Mouse (Mus musculus) stomach, embryonic 15.5 days (tissue): Measurements from ENCODE around the gene Csnk1e. TPM values are rescaled to one million over a fixed set of nuclear protein-coding genes. Genes with fewer than 3 reads are reported as not detected.

Experiments used
- ATAC-seq: fragments of 200-750 bp; cut with Nextera tagmentation; 2 replicates; pipeline ENCODE4 v1.8.0; 2017; ENCODE audit warnings: low read depth, moderate number of reproducible peaks, moderate TSS enrichment; ENCODE audit not compliant: insufficient read depth, low FRiP score
- H3K27ac ChIP-seq: fragments of 300-500 bp; sonication (generic); 2 replicates; pipeline ENCODE4 v1.5.1; 2015; ENCODE audit warnings: mild to moderate bottlenecking, inconsistent platforms
- H3K27me3 ChIP-seq: fragments of 300-500 bp; sonication (generic); replicated peaks from 2 replicates; pipeline ENCODE4 v1.6.1; 2015; ENCODE audit warnings: inconsistent platforms
- H3K36me3 ChIP-seq: fragments of 300-500 bp; sonication (generic); 2 replicates; pipeline ENCODE4 v1.6.1; 2015; ENCODE audit warnings: inconsistent platforms
- H3K4me1 ChIP-seq: fragments of 300-500 bp; sonication (generic); 2 replicates; pipeline ENCODE4 v1.6.1; 2015; ENCODE audit warnings: inconsistent platforms
- H3K4me2 ChIP-seq: fragments of 300-500 bp; sonication (generic); 2 replicates; pipeline ENCODE4 v1.6.1; 2015; ENCODE audit warnings: mild to moderate bottlenecking, inconsistent platforms
- H3K4me3 ChIP-seq: fragments of 300-500 bp; sonication (generic); replicated peaks from 2 replicates; pipeline ENCODE4 v1.5.1; 2015; ENCODE audit warnings: inconsistent platforms
- H3K9ac ChIP-seq: fragments of 300-500 bp; sonication (generic); 2 replicates; pipeline ENCODE4 v1.6.1; 2015; ENCODE audit warnings: inconsistent platforms
- H3K9me3 ChIP-seq: fragments of 300-500 bp; sonication (generic); 2 replicates; pipeline ENCODE4 v1.6.1; 2016; ENCODE audit warnings: inconsistent platforms
- WGBS: fragments of 180-500 bp; shearing (Covaris S2); methylation state at CpG from one replicate; pipeline ENCODE4 v1.1.7; 2015; 5-methylcytosine and 5-hydroxymethylcytosine counted together
- polyA plus RNA-seq: library from polyadenylated mRNA; unstranded; fragments of >200 nt; fragmentation: Nextera tagmentation; extraction: Ambion mirVana; gene quantifications from 2 replicates; pipeline ENCODE4 v1.2.1, GENCODE M21; 2015

The Csnk1e gene
- polyA plus RNA-seq, 1 experiment from 2014 or later = 66.0 TPM

- H3K9ac ChIP-seq = no peak overlapping the region
- ATAC-seq = no peak
- H3K4me3 ChIP-seq = no peak overlapping the region
- peaks cover 39% of the 10 kb centered on the region for H3K36me3 ChIP-seq
- 74% methylated on average over 11 of the region's 11 CpGs for WGBS
- no peaks in the 10 kb centered on the region for H3K27me3 ChIP-seq
- peaks cover 21% of the 10 kb centered on the region for H3K4me1 ChIP-seq
- no peaks in the 10 kb centered on the region for H3K9me3 ChIP-seq
- peak overlapping the region; percentile 21; the same call in 1 of the 2 replicates for H3K4me2 ChIP-seq
- H3K27ac ChIP-seq = peak overlapping the region; percentile 81
Measured at GRCm38 (mm10) chr15:79432328-79432727, 23.0 kb downstream of the Csnk1e start.

- peak overlapping the region; percentile 21; the same call in 1 of the 2 replicates for H3K4me2 ChIP-seq
- no peak overlapping the region for H3K9ac ChIP-seq
- peaks cover 43% of the 10 kb centered on the region for H3K36me3 ChIP-seq
- no peak; the same call in 1 of the 2 replicates for ATAC-seq
- H3K4me1 ChIP-seq = peaks cover 19% of the 10 kb centered on the region
- no peaks in the 10 kb centered on the region for H3K9me3 ChIP-seq
- H3K4me3 ChIP-seq = no peak overlapping the region
- H3K27ac ChIP-seq = peak overlapping the region; percentile 81
- no peaks in the 10 kb centered on the region for H3K27me3 ChIP-seq
- 59% methylated on average over 7 of the region's 7 CpGs for WGBS
Measured at GRCm38 (mm10) chr15:79431925-79432324, 23.4 kb downstream of the Csnk1e start.

DNA sequence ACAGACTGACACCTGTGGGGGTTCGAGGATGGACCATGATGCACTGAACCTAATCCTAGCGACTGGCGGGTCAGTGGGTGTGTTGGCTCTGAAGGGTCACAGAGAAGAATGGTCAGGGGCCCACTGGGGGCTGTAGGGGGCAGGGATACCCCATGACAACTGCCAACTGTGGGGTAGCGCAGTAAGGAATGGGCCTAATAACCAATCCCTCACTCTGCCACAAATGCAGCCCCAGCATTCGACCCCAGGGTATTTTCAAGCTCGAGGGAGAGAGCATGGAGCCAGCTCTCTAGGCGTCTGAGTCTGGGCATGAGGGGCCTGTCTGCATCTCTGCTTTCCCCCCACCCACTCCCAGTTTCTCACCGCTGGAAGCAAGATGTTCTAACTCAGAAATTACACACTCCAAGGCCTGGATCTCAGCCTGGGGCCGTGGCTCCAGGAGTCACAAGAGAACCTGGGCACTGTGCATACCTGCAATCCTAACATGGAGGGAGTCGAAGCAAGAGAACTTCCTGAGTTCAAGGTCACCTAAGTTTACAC, 24.8 kb downstream of the Csnk1e start:
- 77% methylated on average over 10 of the region's 10 CpGs for WGBS
- Histone ChIP-seq H3K4me2 (no peak overlapping the region), H3K27me3 (no peaks in the 10 kb centered on the region), H3K27ac (no peak overlapping the region), H3K9me3 (no peaks in the 10 kb centered on the region), H3K36me3 (peaks cover 53% of the 10 kb centered on the region), H3K9ac (no peak overlapping the region), H3K4me3 (no peak overlapping the region), H3K4me1 (peaks cover 6% of the 10 kb centered on the region; the same call in 1 of the 2 replicates)
- no peak for ATAC-seq

DNA sequence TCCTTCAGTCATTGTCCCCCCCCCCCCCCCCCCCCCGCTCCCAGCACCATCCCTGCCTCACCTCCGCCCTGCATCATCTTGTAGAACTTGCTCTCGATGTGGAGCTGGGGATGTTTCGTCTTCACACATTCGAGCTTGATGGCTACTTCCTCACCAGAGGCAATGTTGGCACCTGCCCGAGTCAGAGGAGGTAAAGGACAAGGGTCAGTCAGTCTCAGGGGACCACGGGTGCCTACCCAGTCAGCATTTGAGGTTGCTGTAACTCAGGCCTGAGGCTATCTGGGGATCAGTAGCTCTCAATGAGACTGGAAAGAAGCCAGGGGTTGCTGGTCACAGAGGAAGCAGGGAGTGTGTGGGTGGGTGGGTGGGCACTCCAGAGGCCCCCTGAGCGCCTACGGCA, 25.4 kb downstream of the Csnk1e start:
- H3K9ac ChIP-seq = no peak overlapping the region
- no peak overlapping the region for H3K4me3 ChIP-seq
- ATAC-seq = no peak
- H3K4me2 ChIP-seq = no peak overlapping the region
- 83% methylated on average over 8 of the region's 9 CpGs for WGBS
- H3K27ac ChIP-seq = no peak overlapping the region
- peaks cover 53% of the 10 kb centered on the region for H3K36me3 ChIP-seq
- no peaks in the 10 kb centered on the region for H3K9me3 ChIP-seq
- no peaks in the 10 kb centered on the region for H3K27me3 ChIP-seq
- peaks cover under 1% of the 10 kb centered on the region; the same call in 1 of the 2 replicates for H3K4me1 ChIP-seq

- Histone ChIP-seq H3K4me1 (no peaks in the 10 kb centered on the region; the same call in 1 of the 2 replicates), H3K27ac (no peak overlapping the region), H3K36me3 (peaks cover 57% of the 10 kb centered on the region), H3K27me3 (no peaks in the 10 kb centered on the region), H3K4me2 (no peak overlapping the region), H3K9ac (no peak overlapping the region), H3K9me3 (no peaks in the 10 kb centered on the region), H3K4me3 (no peak overlapping the region)
- ATAC-seq = no peak
- 82% methylated on average over 12 of the region's 12 CpGs for WGBS
Measured at GRCm38 (mm10) chr15:79429527-79429926, 25.8 kb downstream of the Csnk1e start.

- Histone ChIP-seq H3K4me1 (no peaks in the 10 kb centered on the region; the same call in 1 of the 2 replicates), H3K4me3 (no peak overlapping the region), H3K9me3 (no peaks in the 10 kb centered on the region), H3K27me3 (no peaks in the 10 kb centered on the region), H3K27ac (no peak overlapping the region), H3K9ac (no peak overlapping the region), H3K36me3 (peaks cover 63% of the 10 kb centered on the region), H3K4me2 (no peak overlapping the region)
- WGBS = 81% methylated on average over 4 of the region's 4 CpGs
- ATAC-seq = no peak
Measured at GRCm38 (mm10) chr15:79428616-79429015, 26.8 kb downstream of the Csnk1e start.

- Histone ChIP-seq H3K27ac (no peak overlapping the region), H3K4me1 (no peaks in the 10 kb centered on the region; the same call in 1 of the 2 replicates), H3K4me3 (no peak overlapping the region), H3K27me3 (no peaks in the 10 kb centered on the region), H3K36me3 (peaks cover 66% of the 10 kb centered on the region), H3K9me3 (no peaks in the 10 kb centered on the region), H3K4me2 (no peak overlapping the region), H3K9ac (no peak overlapping the region)
- no peak for ATAC-seq
- 77% methylated on average over 6 of the region's 6 CpGs for WGBS
Measured at GRCm38 (mm10) chr15:79427516-79427915, 27.9 kb downstream of the Csnk1e start.

DNA sequence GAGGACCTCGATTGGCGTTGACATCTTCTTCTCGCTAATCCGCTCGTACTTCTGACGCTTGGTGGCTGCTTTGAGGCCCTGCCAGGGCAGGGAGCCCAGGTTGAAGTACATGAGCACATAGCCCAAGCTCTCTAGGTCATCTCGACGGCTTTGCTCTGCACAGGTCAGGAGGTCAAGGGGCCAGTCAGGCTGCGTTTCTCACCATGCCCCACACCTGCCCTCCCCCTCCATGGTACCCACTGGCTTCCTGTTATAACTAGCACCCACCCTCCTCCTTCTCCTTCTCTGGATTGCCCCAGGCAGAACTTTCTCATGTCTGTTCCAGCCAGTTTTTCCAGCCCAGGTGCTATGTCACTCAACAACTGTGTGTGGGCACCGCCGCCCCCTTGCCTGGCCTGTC, 29.9 kb downstream of the Csnk1e start:
- WGBS = 76% methylated on average over 11 of the region's 11 CpGs
- H3K9ac ChIP-seq = no peak overlapping the region
- H3K4me3 ChIP-seq = no peak overlapping the region
- no peaks in the 10 kb centered on the region for H3K4me1 ChIP-seq
- H3K9me3 ChIP-seq = no peaks in the 10 kb centered on the region
- H3K27ac ChIP-seq = no peak overlapping the region
- no peak for ATAC-seq
- H3K36me3 ChIP-seq = peaks cover 78% of the 10 kb centered on the region
- no peak overlapping the region for H3K4me2 ChIP-seq
- H3K27me3 ChIP-seq = no peaks in the 10 kb centered on the region

GRCm38 (mm10) chr15:79424602-79425001, 30.8 kb downstream of the Csnk1e start:
- H3K27me3 ChIP-seq = no peaks in the 10 kb centered on the region
- no peaks in the 10 kb centered on the region for H3K9me3 ChIP-seq
- H3K4me3 ChIP-seq = no peak overlapping the region
- no peak overlapping the region for H3K4me2 ChIP-seq
- no peak for ATAC-seq
- WGBS = 93% methylated on average over 17 of the region's 17 CpGs
- no peak overlapping the region for H3K27ac ChIP-seq
- H3K36me3 ChIP-seq = peaks cover 86% of the 10 kb centered on the region
- no peak overlapping the region for H3K9ac ChIP-seq
- H3K4me1 ChIP-seq = no peaks in the 10 kb centered on the region

- H3K27ac ChIP-seq = no peak overlapping the region
Measured at GRCm38 (mm10) chr15:79422715-79423243, 32.6 kb downstream of the Csnk1e start.

GRCm38 (mm10) chr15:79418677-79419076, 36.7 kb downstream of the Csnk1e start:
- H3K27ac ChIP-seq = no peak overlapping the region
- H3K27me3 ChIP-seq = no peaks in the 10 kb centered on the region
- no peaks in the 10 kb centered on the region for H3K9me3 ChIP-seq
- no peak for ATAC-seq
- H3K36me3 ChIP-seq = peaks cover 38% of the 10 kb centered on the region
- H3K9ac ChIP-seq = no peak overlapping the region
- WGBS = 90% methylated on average over 11 of the region's 11 CpGs
- H3K4me3 ChIP-seq = no peak overlapping the region
- no peak overlapping the region for H3K4me2 ChIP-seq
- H3K4me1 ChIP-seq = no peaks in the 10 kb centered on the region

More at GRCm38 (mm10) chr15:79422715-79423243, 32.6 kb downstream of the Csnk1e start:
- 77% methylated on average over 6 of the region's 6 CpGs for WGBS
- no peak overlapping the region for H3K4me2 ChIP-seq
- no peaks in the 10 kb centered on the region for H3K4me1 ChIP-seq
- H3K27me3 ChIP-seq = no peaks in the 10 kb centered on the region
- peaks cover 72% of the 10 kb centered on the region for H3K36me3 ChIP-seq
- no peak for ATAC-seq
- no peak overlapping the region for H3K4me3 ChIP-seq
- H3K9ac ChIP-seq = no peak overlapping the region
- no peaks in the 10 kb centered on the region for H3K9me3 ChIP-seq

- Histone ChIP-seq H3K36me3 (peaks cover 36% of the 10 kb centered on the region), H3K4me1 (no peaks in the 10 kb centered on the region), H3K27me3 (no peaks in the 10 kb centered on the region), H3K4me2 (no peak overlapping the region), H3K27ac (no peak overlapping the region), H3K4me3 (no peak overlapping the region), H3K9me3 (no peaks in the 10 kb centered on the region), H3K9ac (no peak overlapping the region)
- 90% methylated on average over 3 of the region's 3 CpGs for WGBS
- no peak for ATAC-seq
Measured at GRCm38 (mm10) chr15:79418265-79418664, 37.1 kb downstream of the Csnk1e start.
